Mouse (Mus musculus) hindbrain, postnatal 0 days (tissue): ENCODE data around the gene Catip. TPM values are rescaled to one million over a fixed set of nuclear protein-coding genes. Genes with fewer than 3 reads are reported as not detected.

Experiments
- ATAC-seq: fragments of 200-750 bp; cut with Nextera tagmentation; 2 replicates; pipeline ENCODE4 v1.8.0; 2017; ENCODE audit warnings: mild to moderate bottlenecking, moderate TSS enrichment, moderate library complexity
- DNase-seq: peaks from one replicate; pipeline ENCODE4 v3.0.0-alpha.2; 2015; ENCODE audit warnings: low spot score
- H3K27ac ChIP-seq: fragments of 300-500 bp; sonication (generic); 2 replicates; pipeline ENCODE4 v1.5.1; 2014; ENCODE audit warnings: mild to moderate bottlenecking
- H3K27me3 ChIP-seq: fragments of 300-500 bp; sonication (generic); 2 replicates; pipeline ENCODE4 v1.6.1; 2014; ENCODE audit warnings: low read length, mixed read lengths; ENCODE audit not compliant: insufficient read depth
- H3K36me3 ChIP-seq: fragments of 300-500 bp; sonication (generic); 2 replicates; pipeline ENCODE4 v1.6.1; 2014; ENCODE audit warnings: low read length, mixed read lengths; ENCODE audit not compliant: insufficient read depth
- H3K4me1 ChIP-seq: fragments of 300-500 bp; sonication (generic); 2 replicates; pipeline ENCODE4 v1.6.1; 2014; ENCODE audit warnings: antibody characterized with exemption, low read length, mixed read lengths; ENCODE audit not compliant: insufficient read depth
- H3K4me2 ChIP-seq: fragments of 300-500 bp; sonication (generic); 2 replicates; pipeline ENCODE4 v1.6.1; 2014; ENCODE audit warnings: low read depth, mild to moderate bottlenecking, low read length, moderate library complexity, mixed read lengths
- H3K4me3 ChIP-seq: fragments of 300-500 bp; sonication (generic); 2 replicates; pipeline ENCODE4 v1.5.1; 2014; ENCODE audit warnings: low read length
- H3K9ac ChIP-seq: fragments of 300-500 bp; sonication (generic); replicated peaks from 2 replicates; pipeline ENCODE4 v1.6.1; 2014; ENCODE audit warnings: mild to moderate bottlenecking, low read length, moderate library complexity, mixed read lengths
- H3K9me3 ChIP-seq: fragments of 300-500 bp; sonication (generic); 2 replicates; pipeline ENCODE4 v1.6.1; 2016; ENCODE audit warnings: low read length, mixed read lengths
- CTCF ChIP-seq: IDR thresholded peaks from 2 replicates; pipeline ENCODE4 v1.5.1; 2016; ENCODE audit warnings: antibody characterized with exemption, control low read depth, low read depth
- WGBS: fragments of 180-500 bp; shearing (Covaris S2); extraction: QIAGEN DNeasy Blood & Tissue Kit; methylation state at CpG from one replicate; pipeline ENCODE4 v1.1.7; 2014; 5-methylcytosine and 5-hydroxymethylcytosine counted together
- microRNA counts: library from miRNA; unstranded; fragments of <30 nt; microRNA quantifications from one replicate; lab custom pipeline; 2015
- microRNA-seq, 2 experiments: library from miRNA; unstranded; fragments of <30 nt; microRNA quantifications; one replicate each; pipeline ENCODE4; 2016
- polyA plus RNA-seq: library from polyadenylated mRNA; unstranded; fragments of >200 nt; fragmentation: Nextera tagmentation; extraction: Ambion mirVana; gene quantifications from 2 replicates; pipeline ENCODE4 v1.2.1, GENCODE M21; 2015
- total RNA-seq: library from RNA; depleted of rRNA; stranded (reverse); fragments of >200 nt; gene quantifications from 2 replicates; pipeline ENCODE4 v1.2.3, GENCODE M21; 2014; rRNA removed

The Catip gene
- total and polyA plus RNA-seq, 2 experiments from 2014 or later = 1.8 to 1.9 TPM

GRCm38 (mm10) chr1:74401015-74401702, 39.3 kb downstream of the Catip start:
- Histone ChIP-seq H3K4me2 (no peak overlapping the region), H3K27ac (no peak overlapping the region), H3K36me3 (no peaks in the 10 kb centered on the region), H3K4me1 (no peaks in the 10 kb centered on the region), H3K27me3 (no peaks in the 10 kb centered on the region), H3K9ac (no peak overlapping the region), H3K4me3 (no peak overlapping the region), H3K9me3 (no peaks in the 10 kb centered on the region)
- no peak for DNase-seq
- 61% methylated on average over 16 of the region's 16 CpGs for WGBS
- TF ChIP-seq CTCF = no peak
- no peak for ATAC-seq

GRCm38 (mm10) chr1:74404206-74404605, 42.3 kb downstream of the Catip start:
- Histone ChIP-seq H3K4me3 (no peak overlapping the region), H3K4me2 (no peak overlapping the region), H3K27ac (no peak overlapping the region), H3K27me3 (no peaks in the 10 kb centered on the region), H3K9me3 (no peaks in the 10 kb centered on the region), H3K36me3 (no peaks in the 10 kb centered on the region), H3K4me1 (no peaks in the 10 kb centered on the region), H3K9ac (no peak overlapping the region)
- no peak for TF ChIP-seq CTCF
- ATAC-seq (no peak), DNase-seq (no peak)
- WGBS = 93% methylated on average over 4 of the region's 4 CpGs

- no peak within 1 kb of the TSS for H3K4me3 ChIP-seq
- 63% methylated on average over 15 of the region's 15 CpGs for WGBS
- TF ChIP-seq CTCF = no peak
Measured at GRCm38 (mm10) chr1:74408589-74409504, 46.9 kb downstream of the Catip start, which contains the start of gene Vil1. Gene Vil1 (plus strand): TSS chr1:74409376.

GRCm38 (mm10) chr1:74411753-74412325, 49.9 kb downstream of the Catip start:
- Histone ChIP-seq H3K9me3 (no peaks in the 10 kb centered on the region), H3K36me3 (no peaks in the 10 kb centered on the region), H3K4me1 (no peaks in the 10 kb centered on the region), H3K9ac (no peak overlapping the region), H3K27me3 (no peaks in the 10 kb centered on the region), H3K4me2 (no peak overlapping the region), H3K4me3 (no peak overlapping the region), H3K27ac (no peak overlapping the region)
- no peak for DNase-seq
- 64% methylated on average over 2 of the region's 2 CpGs for WGBS
- no peak for ATAC-seq
- no peak for TF ChIP-seq CTCF

More at GRCm38 (mm10) chr1:74408589-74409504, 46.9 kb downstream of the Catip start, which contains the start of gene Vil1:
- DNase-seq (no peak), ATAC-seq (no peak)
- Histone ChIP-seq H3K27me3 (no peaks in the 10 kb centered on the region), H3K27ac (no peak within 1 kb of the TSS), H3K9me3 (no peaks in the 10 kb centered on the region), H3K4me2 (no peak within 1 kb of the TSS), H3K9ac (no peak within 1 kb of the TSS), H3K4me1 (no peaks in the 10 kb centered on the region), H3K36me3 (no peaks in the 10 kb centered on the region)

- no peak overlapping the region for H3K4me2 ChIP-seq
- no peak overlapping the region for H3K27ac ChIP-seq
- WGBS = 83% methylated on average over 8 of the region's 8 CpGs
- TF ChIP-seq CTCF = no peak
- ATAC-seq (no peak), DNase-seq (no peak)
- H3K36me3 ChIP-seq = no peaks in the 10 kb centered on the region
- H3K27me3 ChIP-seq = no peaks in the 10 kb centered on the region
- H3K9ac ChIP-seq = no peak overlapping the region
- no peaks in the 10 kb centered on the region for H3K4me1 ChIP-seq
- no peak overlapping the region for H3K4me3 ChIP-seq
- H3K9me3 ChIP-seq = no peaks in the 10 kb centered on the region
Measured at GRCm38 (mm10) chr1:74412711-74413110, 50.8 kb downstream of the Catip start.

GRCm38 (mm10) chr1:74415143-74415542, 53.2 kb downstream of the Catip start:
- WGBS = 57% methylated on average over 4 of the region's 4 CpGs

More at GRCm38 (mm10) chr1:74415143-74415542, 53.2 kb downstream of the Catip start:
- Histone ChIP-seq H3K27ac (no peak overlapping the region), H3K4me3 (no peak overlapping the region), H3K27me3 (no peaks in the 10 kb centered on the region), H3K9ac (no peak overlapping the region), H3K4me1 (no peaks in the 10 kb centered on the region), H3K9me3 (no peaks in the 10 kb centered on the region), H3K4me2 (no peak overlapping the region), H3K36me3 (no peaks in the 10 kb centered on the region)
- no peak for ATAC-seq
- DNase-seq = no peak
- no peak for TF ChIP-seq CTCF

MicroRNA genes within 50 kb of the gene (microRNA counts, 519-probe panel; counts per million panel counts)
- 3,872 counts per million, percentile 68 among the panel's probes with 10 or more counts for microRNA mmu-miR-26b (lab: Ali Mortazavi, UCI)

Small RNAs within 50 kb of the gene (microRNA-seq; reads per million reads assigned to microRNA genes)
- 21,208 to 21,834 reads per million in 2 experiments for gene Mir26b

Other genes with a start within 250 kb of the Catip start
- 24.1 and 28.0 TPM in 2 replicates for gene Tns1, start 237.7 kb upstream of the Catip start, total RNA-seq
- 10.3 and 11.7 TPM in 2 replicates for gene Tns1, start 237.7 kb upstream of the Catip start, polyA plus RNA-seq
- not detected in 2 replicates for gene Rufy4, start 236.6 kb upstream of the Catip start, total RNA-seq
- gene Rufy4, start 236.6 kb upstream of the Catip start, polyA plus RNA-seq = 0.08 and 0.10 TPM in 2 replicates
- gene Cxcr2, start 208.1 kb upstream of the Catip start, total RNA-seq = 0.52 TPM in 1 of 2 replicates, not detected in the other
- gene Cxcr2, start 208.1 kb upstream of the Catip start, polyA plus RNA-seq = 0.05 and 0.18 TPM in 2 replicates
- not detected in 2 replicates for gene Cxcr1, start 167.5 kb upstream of the Catip start, total RNA-seq
- gene Cxcr1, start 167.5 kb upstream of the Catip start, polyA plus RNA-seq = not detected in 2 replicates
- gene Arpc2, start 126.0 kb upstream of the Catip start, total RNA-seq = 108 and 131 TPM in 2 replicates
- gene Arpc2, start 126.0 kb upstream of the Catip start, polyA plus RNA-seq = 414 and 417 TPM in 2 replicates
- gene Gpbar1, start 83.6 kb upstream of the Catip start, total RNA-seq = not detected in 2 replicates
- gene Gpbar1, start 83.6 kb upstream of the Catip start, polyA plus RNA-seq = 0.16 TPM in 1 of 2 replicates, not detected in the other
- 131 and 161 TPM in 2 replicates for gene Aamp, start 77.4 kb upstream of the Catip start, total RNA-seq
- gene Aamp, start 77.4 kb upstream of the Catip start, polyA plus RNA-seq = 212 and 219 TPM in 2 replicates
- 102 and 113 TPM in 2 replicates for gene Pnkd, start 77.2 kb upstream of the Catip start, total RNA-seq
- 143 TPM in 2 replicates for gene Pnkd, start 77.2 kb upstream of the Catip start, polyA plus RNA-seq
- 16.4 and 17.5 TPM in 2 replicates for gene Tmbim1, start 56.5 kb upstream of the Catip start, total RNA-seq
- gene Tmbim1, start 56.5 kb upstream of the Catip start, polyA plus RNA-seq = 14.8 and 16.5 TPM in 2 replicates
- 3.6 and 10.6 TPM in 2 replicates for gene Slc11a1, start 13.1 kb downstream of the Catip start, total RNA-seq
- 2.3 and 2.9 TPM in 2 replicates for gene Slc11a1, start 13.1 kb downstream of the Catip start, polyA plus RNA-seq
- gene Ctdsp1, start 29.4 kb downstream of the Catip start, total RNA-seq = 35.7 and 38.4 TPM in 2 replicates
- gene Ctdsp1, start 29.4 kb downstream of the Catip start, polyA plus RNA-seq = 17.9 and 18.2 TPM in 2 replicates
- gene Vil1, start 47.3 kb downstream of the Catip start, total RNA-seq = 0.26 TPM in 1 of 2 replicates, not detected in the other
- 0.14 and 0.18 TPM in 2 replicates for gene Vil1, start 47.3 kb downstream of the Catip start, polyA plus RNA-seq
- 30.3 and 36.7 TPM in 2 replicates for gene Cnot9, start 143.9 kb downstream of the Catip start, total RNA-seq
- gene Cnot9, start 143.9 kb downstream of the Catip start, polyA plus RNA-seq = 45.4 and 46.0 TPM in 2 replicates
- 11.0 and 11.5 TPM in 2 replicates for gene Plcd4, start 180.8 kb downstream of the Catip start, total RNA-seq
- gene Plcd4, start 180.8 kb downstream of the Catip start, polyA plus RNA-seq = 8.7 and 11.4 TPM in 2 replicates
- 13.0 and 25.3 TPM in 2 replicates for gene Usp37, start 182.2 kb downstream of the Catip start, total RNA-seq
- 17.4 and 21.3 TPM in 2 replicates for gene Usp37, start 182.2 kb downstream of the Catip start, polyA plus RNA-seq
- gene Zfp142, start 226.1 kb downstream of the Catip start, total RNA-seq = 13.3 and 15.1 TPM in 2 replicates
- 5.4 and 5.9 TPM in 2 replicates for gene Zfp142, start 226.1 kb downstream of the Catip start, polyA plus RNA-seq
- gene Bcs1l, start 226.2 kb downstream of the Catip start, total RNA-seq = 15.2 and 29.9 TPM in 2 replicates
- 12.3 and 14.4 TPM in 2 replicates for gene Bcs1l, start 226.2 kb downstream of the Catip start, polyA plus RNA-seq
- gene Rnf25, start 239.3 kb downstream of the Catip start, total RNA-seq = 64.1 and 77.7 TPM in 2 replicates
- gene Rnf25, start 239.3 kb downstream of the Catip start, polyA plus RNA-seq = 45.8 and 50.0 TPM in 2 replicates
- gene Stk36, start 239.3 kb downstream of the Catip start, total RNA-seq = 8.3 and 10.9 TPM in 2 replicates
- gene Stk36, start 239.3 kb downstream of the Catip start, polyA plus RNA-seq = 9.4 and 9.6 TPM in 2 replicates